Mouse (Mus musculus): ENCODE measurements around the gene Trim33. TPM values are rescaled to one million over a fixed set of nuclear protein-coding genes. Genes with fewer than 3 reads are reported as not detected.

Gene Trim33
- polyA plus RNA-seq (2016; fragmentation: Nextera tagmentation; extraction: Ambion mirVana), result 43.7 and 44.0 TPM in 2 replicates

GRCm38 (mm10) chr3:103279182-103280149 lies at the start of gene Trim33:
Trim33 (plus strand) TSS chr3:103279293.
- peaks cover 17% of the 10 kb centered on the region for H3K4me1 ChIP-seq (replicated peaks)
- H3K36me3 ChIP-seq, result peaks cover 17% of the 10 kb centered on the region
- peak within 1 kb of the TSS; percentile 92 for H3K4me2 ChIP-seq
- 1% methylated on average over 112 of the region's 136 CpGs for WGBS
- H3K9ac ChIP-seq (replicated peaks), result peak within 1 kb of the TSS; percentile 99
- H3K27ac ChIP-seq, result peak within 1 kb of the TSS; percentile 98
- no peaks in the 10 kb centered on the region for H3K9me3 ChIP-seq
- H3K4me3 ChIP-seq (replicated peaks), result peak within 1 kb of the TSS; percentile 99
- H3K27me3 ChIP-seq, result no peaks in the 10 kb centered on the region
- ATAC-seq (ENCODE audit: insufficient number of reproducible peaks, insufficient read depth, low FRiP score, low TSS enrichment, low read depth), result peak; percentile 84

- H3K9ac ChIP-seq (replicated peaks), result no peak overlapping the region
- H3K36me3 ChIP-seq, result no peaks in the 10 kb centered on the region
- no peak overlapping the region for H3K27ac ChIP-seq
- WGBS, result 72% methylated on average over 4 of the region's 4 CpGs
- no peak for ATAC-seq (ENCODE audit: insufficient number of reproducible peaks, insufficient read depth, low FRiP score, low TSS enrichment, low read depth)
- no peaks in the 10 kb centered on the region for H3K27me3 ChIP-seq
- H3K4me1 ChIP-seq (replicated peaks), result no peaks in the 10 kb centered on the region
- H3K9me3 ChIP-seq, result peaks cover 9% of the 10 kb centered on the region
- no peak overlapping the region for H3K4me3 ChIP-seq (replicated peaks)
- H3K4me2 ChIP-seq, result no peak overlapping the region
Measured at GRCm38 (mm10) chr3:103232398-103232797, 46.7 kb upstream of the Trim33 start.

DNA sequence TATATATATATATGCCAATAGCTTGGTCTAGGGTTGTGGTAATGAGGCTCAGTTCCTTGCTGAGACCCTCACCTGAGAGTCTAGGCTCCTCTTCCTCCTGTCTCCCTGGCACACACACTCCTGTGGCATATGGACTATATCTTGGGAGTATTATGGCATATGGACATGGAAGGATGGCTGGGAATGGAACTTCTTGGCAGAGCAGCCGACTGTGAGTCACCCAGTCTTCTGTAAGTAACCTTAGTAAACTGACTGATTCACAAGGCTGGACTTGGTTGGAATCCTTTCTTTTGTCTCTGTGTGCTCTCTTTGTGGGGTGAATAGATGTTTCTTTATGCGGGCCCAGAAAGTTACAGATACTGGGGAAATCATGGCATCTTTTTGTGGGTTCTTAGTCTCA lies 37.6 kb upstream of the Trim33 start:
- Histone ChIP-seq H3K27ac (no peak overlapping the region), H3K9me3 (no peaks in the 10 kb centered on the region), H3K4me3 (replicated peaks) (no peak overlapping the region), H3K27me3 (no peaks in the 10 kb centered on the region), H3K9ac (replicated peaks) (no peak overlapping the region), H3K4me2 (no peak overlapping the region), H3K4me1 (replicated peaks) (no peaks in the 10 kb centered on the region), H3K36me3 (no peaks in the 10 kb centered on the region)
- WGBS, result 92% methylated on average over 2 of the region's 2 CpGs
- no peak for ATAC-seq (ENCODE audit: insufficient number of reproducible peaks, insufficient read depth, low FRiP score, low TSS enrichment, low read depth)

GRCm38 (mm10) chr3:103242156-103242555 lies 36.9 kb upstream of the Trim33 start:
- no peaks in the 10 kb centered on the region for H3K36me3 ChIP-seq
- H3K4me1 ChIP-seq (replicated peaks), result no peaks in the 10 kb centered on the region
- no peak overlapping the region for H3K9ac ChIP-seq (replicated peaks)
- WGBS, result 87% methylated on average over 3 of the region's 3 CpGs
- H3K27me3 ChIP-seq, result no peaks in the 10 kb centered on the region
- no peak overlapping the region for H3K4me3 ChIP-seq (replicated peaks)
- no peaks in the 10 kb centered on the region for H3K9me3 ChIP-seq
- H3K4me2 ChIP-seq, result no peak overlapping the region
- no peak overlapping the region for H3K27ac ChIP-seq
- no peak for ATAC-seq (ENCODE audit: insufficient number of reproducible peaks, insufficient read depth, low FRiP score, low TSS enrichment, low read depth)

DNA sequence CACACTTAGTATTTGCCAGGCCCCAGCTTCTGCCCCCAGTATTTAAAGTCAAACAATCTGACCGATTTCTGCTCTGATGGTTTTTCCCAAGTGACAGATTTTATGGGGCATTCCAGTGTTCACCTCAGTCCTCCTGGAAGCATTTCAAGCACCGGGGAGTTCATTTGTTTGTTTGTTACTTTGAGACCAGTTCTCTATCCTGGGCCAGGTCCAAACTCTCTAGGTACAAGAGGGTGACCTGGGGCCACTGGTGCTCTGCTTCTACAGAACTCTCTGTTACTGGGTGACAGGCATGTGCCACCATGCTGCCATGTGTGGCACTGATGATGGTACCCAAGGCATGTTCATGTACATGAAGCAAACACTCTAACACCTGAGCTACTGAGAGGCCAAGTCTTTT lies 35.6 kb upstream of the Trim33 start:
- Histone ChIP-seq H3K4me1 (replicated peaks) (no peaks in the 10 kb centered on the region), H3K9me3 (no peaks in the 10 kb centered on the region), H3K9ac (replicated peaks) (no peak overlapping the region), H3K4me3 (replicated peaks) (no peak overlapping the region), H3K4me2 (no peak overlapping the region), H3K27me3 (no peaks in the 10 kb centered on the region), H3K36me3 (no peaks in the 10 kb centered on the region), H3K27ac (no peak overlapping the region)
- WGBS, result 67% methylated on average over 2 of the region's 2 CpGs
- no peak for ATAC-seq (ENCODE audit: insufficient number of reproducible peaks, insufficient read depth, low FRiP score, low TSS enrichment, low read depth)

DNA sequence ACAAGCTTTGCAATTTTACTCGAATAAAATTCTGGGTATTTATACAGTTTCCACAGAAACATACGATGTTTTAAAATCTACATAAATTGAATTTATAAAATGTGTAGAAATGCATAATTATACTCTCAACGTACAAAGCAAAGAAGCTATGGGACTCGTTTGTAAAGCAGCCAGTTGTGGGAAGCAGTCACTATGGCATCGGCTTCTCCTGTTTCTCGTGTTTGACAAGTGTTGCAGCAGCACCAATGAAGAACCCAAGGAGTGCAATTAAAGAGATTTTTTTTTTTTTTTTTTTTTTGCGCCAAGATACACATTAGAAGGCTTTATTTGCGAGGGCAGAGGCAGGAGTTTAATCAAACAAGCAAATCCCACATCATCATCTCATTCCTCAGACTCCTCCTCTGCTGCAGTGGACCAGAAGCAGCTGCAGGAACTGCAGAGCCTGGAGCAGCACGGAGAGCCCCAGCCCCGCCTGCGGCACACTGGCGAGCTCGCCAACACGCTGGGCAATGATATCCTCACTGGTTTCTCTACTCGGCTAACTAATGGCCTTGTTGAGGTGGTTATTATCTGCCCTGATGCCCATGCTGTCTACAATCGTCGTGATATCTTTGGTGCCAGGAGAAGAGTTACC lies 32.3 kb upstream of the Trim33 start:
- Histone ChIP-seq H3K4me1 (replicated peaks) (no peaks in the 10 kb centered on the region), H3K4me2 (no peak overlapping the region), H3K9me3 (no peaks in the 10 kb centered on the region), H3K27me3 (no peaks in the 10 kb centered on the region), H3K36me3 (no peaks in the 10 kb centered on the region), H3K4me3 (replicated peaks) (no peak overlapping the region), H3K9ac (replicated peaks) (no peak overlapping the region), H3K27ac (no peak overlapping the region)
- no peak for ATAC-seq (ENCODE audit: insufficient number of reproducible peaks, insufficient read depth, low FRiP score, low TSS enrichment, low read depth)
- 86% methylated on average over 17 of the region's 17 CpGs for WGBS

DNA sequence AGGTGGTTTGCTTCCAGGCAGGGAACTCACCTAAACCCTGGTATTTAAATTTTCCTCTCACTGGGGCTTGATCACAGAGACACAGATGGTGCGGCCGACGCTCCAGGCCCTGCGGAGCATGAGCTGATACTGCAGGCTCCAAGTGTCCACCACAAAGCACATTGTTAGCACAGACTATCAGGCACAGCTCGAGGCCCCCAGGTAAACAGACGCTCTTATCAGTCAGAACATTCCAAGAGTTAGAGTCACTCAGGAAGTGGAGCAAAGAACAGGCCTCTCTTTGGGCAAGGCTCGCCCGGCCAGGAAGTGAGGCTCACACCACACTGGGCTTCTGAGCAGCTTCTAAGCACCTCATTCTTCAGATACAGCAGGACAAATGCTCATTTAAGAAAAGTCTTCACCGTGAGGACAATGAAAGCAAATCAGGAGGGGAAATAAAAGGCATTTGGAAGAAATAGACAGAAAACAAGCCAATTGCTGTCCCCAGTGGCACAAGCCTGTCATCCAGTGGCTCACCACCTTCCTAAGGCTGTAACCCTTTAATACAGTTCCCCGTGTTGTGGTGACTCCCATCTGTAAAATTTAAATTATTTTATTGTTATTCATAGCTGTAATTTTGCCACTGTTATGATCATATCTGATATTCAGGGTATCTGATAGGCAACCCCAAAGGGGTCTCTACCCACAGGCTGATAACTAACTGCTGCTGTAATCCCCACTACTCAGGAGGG lies 22.8 kb upstream of the Trim33 start:
- Histone ChIP-seq H3K36me3 (no peaks in the 10 kb centered on the region), H3K4me1 (replicated peaks) (peaks cover 10% of the 10 kb centered on the region), H3K4me3 (replicated peaks) (no peak overlapping the region), H3K27me3 (no peaks in the 10 kb centered on the region), H3K9ac (replicated peaks) (no peak overlapping the region), H3K9me3 (no peaks in the 10 kb centered on the region), H3K27ac (no peak overlapping the region), H3K4me2 (no peak overlapping the region)
- WGBS, result 60% methylated on average over 10 of the region's 10 CpGs
- ATAC-seq (ENCODE audit: insufficient number of reproducible peaks, insufficient read depth, low FRiP score, low TSS enrichment, low read depth), result no peak

GRCm38 (mm10) chr3:103262802-103263417 lies 16.2 kb upstream of the Trim33 start:
- Histone ChIP-seq H3K4me3 (replicated peaks) (no peak overlapping the region), H3K27ac (no peak overlapping the region), H3K9me3 (no peaks in the 10 kb centered on the region), H3K36me3 (no peaks in the 10 kb centered on the region), H3K27me3 (no peaks in the 10 kb centered on the region), H3K4me2 (no peak overlapping the region), H3K9ac (replicated peaks) (no peak overlapping the region), H3K4me1 (replicated peaks) (no peaks in the 10 kb centered on the region)
- no peak for ATAC-seq (ENCODE audit: insufficient number of reproducible peaks, insufficient read depth, low FRiP score, low TSS enrichment, low read depth)
- WGBS, result 91% methylated on average over 12 of the region's 12 CpGs

GRCm38 (mm10) chr3:103278561-103279181 lies 422 bp upstream of the Trim33 start:
- Histone ChIP-seq H3K27ac (peak overlapping the region; percentile 98), H3K9me3 (no peaks in the 10 kb centered on the region), H3K27me3 (no peaks in the 10 kb centered on the region), H3K36me3 (peaks cover 17% of the 10 kb centered on the region), H3K9ac (replicated peaks) (peak overlapping the region; percentile 99), H3K4me2 (peak overlapping the region; percentile 92), H3K4me3 (replicated peaks) (peak overlapping the region; percentile 99), H3K4me1 (replicated peaks) (peaks cover 17% of the 10 kb centered on the region)
- WGBS, result 4% methylated on average over 11 of the region's 11 CpGs
- ATAC-seq (ENCODE audit: insufficient number of reproducible peaks, insufficient read depth, low FRiP score, low TSS enrichment, low read depth), result no peak; the same call in 1 of the 2 replicates

GRCm38 (mm10) chr3:103280241-103280761 lies 1.2 kb downstream of the Trim33 start:
- Histone ChIP-seq H3K4me3 (replicated peaks) (peak overlapping the region; percentile 99), H3K36me3 (peaks cover 17% of the 10 kb centered on the region), H3K9me3 (no peaks in the 10 kb centered on the region), H3K4me2 (peak overlapping the region; percentile 92), H3K9ac (replicated peaks) (peak overlapping the region; percentile 99), H3K27me3 (no peaks in the 10 kb centered on the region), H3K27ac (peak overlapping the region; percentile 98), H3K4me1 (replicated peaks) (peaks cover 17% of the 10 kb centered on the region)
- WGBS, result under 1% methylated on average over 36 of the region's 36 CpGs
- ATAC-seq (ENCODE audit: insufficient number of reproducible peaks, insufficient read depth, low FRiP score, low TSS enrichment, low read depth), result peak; percentile 41

Data from limb, embryonic 12.5 days (tissue).